Mouse (Mus musculus) bone marrow macrophage, adult 2 months (primary cell): ENCODE measurements around the gene Foxn3. TPM values are rescaled to one million over a fixed set of nuclear protein-coding genes. Genes with fewer than 3 reads are reported as not detected.

ENCODE experiments used
- H3K27ac ChIP-seq: 2 replicates; pipeline ENCODE4 v1.5.1; 2012; ENCODE audit warnings: low read depth, low read length; ENCODE audit not compliant: insufficient read depth
- H3K4me1 ChIP-seq: 2 replicates; pipeline ENCODE4 v1.6.1; 2012; ENCODE audit warnings: low read length; ENCODE audit not compliant: control insufficient read depth, insufficient read depth
- H3K4me3 ChIP-seq: 2 replicates; pipeline ENCODE4 v1.5.1; 2012; ENCODE audit warnings: mild to moderate bottlenecking, low read length, moderate library complexity; ENCODE audit not compliant: insufficient read depth
- CTCF ChIP-seq: IDR thresholded peaks from 2 replicates; pipeline ENCODE4 v1.5.1; 2012; ENCODE audit warnings: low read depth, mild to moderate bottlenecking, low read length, moderate library complexity
- POLR2A ChIP-seq: IDR thresholded peaks from 2 replicates; pipeline ENCODE4 v1.6.1; 2012; ENCODE audit warnings: mild to moderate bottlenecking, low read depth, low read length, borderline replicate concordance
- polyA plus RNA-seq: library from polyadenylated mRNA; stranded (reverse); fragments of >200 nt; gene quantifications from 2 replicates; pipeline ENCODE4 v1.2.4, GENCODE M21; 2012; ENCODE audit not compliant: missing spikeins, insufficient read depth, insufficient read length

Gene Foxn3
- polyA plus RNA-seq, 1 experiment, result 27.7 TPM

GRCm38 (mm10) chr12:99339640-99340325 lies 223.6 kb downstream of the Foxn3 start:
- TF ChIP-seq POLR2A, result no peak
- no peak for TF ChIP-seq CTCF
- 0 out of 2 replicates have a peak, but pooled peaks cover 3% of the 10 kb centered on the region for H3K4me1 ChIP-seq

GRCm38 (mm10) chr12:99338754-99339153 lies 224.6 kb downstream of the Foxn3 start:
- Histone ChIP-seq H3K4me3 (no peak overlapping the region), H3K4me1 (peaks cover 6% of the 10 kb centered on the region; the same call in 1 of the 2 replicates), H3K27ac (no peak overlapping the region)
- no peak for TF ChIP-seq CTCF
- no peak for TF ChIP-seq POLR2A

More at GRCm38 (mm10) chr12:99339640-99340325, 223.6 kb downstream of the Foxn3 start:
- H3K27ac ChIP-seq, result no peak overlapping the region
- no peak overlapping the region for H3K4me3 ChIP-seq

- H3K4me1 ChIP-seq, result peaks cover 8% of the 10 kb centered on the region; the same call in 1 of the 2 replicates
- TF ChIP-seq CTCF (no peak), POLR2A (no peak)
- no peak overlapping the region for H3K27ac ChIP-seq
- H3K4me3 ChIP-seq, result no peak overlapping the region
Observed at GRCm38 (mm10) chr12:99337171-99337435, 226.3 kb downstream of the Foxn3 start.

GRCm38 (mm10) chr12:99336349-99337170 lies 226.8 kb downstream of the Foxn3 start:
- no peak overlapping the region for H3K27ac ChIP-seq

GRCm38 (mm10) chr12:99335628-99336027 lies 227.8 kb downstream of the Foxn3 start:
- Histone ChIP-seq H3K4me1 (peaks cover 8% of the 10 kb centered on the region; the same call in 1 of the 2 replicates), H3K27ac (no peak overlapping the region), H3K4me3 (no peak overlapping the region)
- TF ChIP-seq CTCF (no peak), POLR2A (no peak)

More at GRCm38 (mm10) chr12:99336349-99337170, 226.8 kb downstream of the Foxn3 start:
- Histone ChIP-seq H3K4me1 (peaks cover 8% of the 10 kb centered on the region; the same call in 1 of the 2 replicates), H3K4me3 (no peak overlapping the region)
- TF ChIP-seq CTCF, result no peak
- TF ChIP-seq POLR2A, result no peak

GRCm38 (mm10) chr12:99334026-99334425 lies 229.4 kb downstream of the Foxn3 start:
- H3K4me3 ChIP-seq, result no peak overlapping the region
- H3K4me1 ChIP-seq, result peaks cover 8% of the 10 kb centered on the region; the same call in 1 of the 2 replicates
- TF ChIP-seq CTCF (no peak), POLR2A (no peak)
- H3K27ac ChIP-seq, result no peak overlapping the region

GRCm38 (mm10) chr12:99333304-99333968 lies 229.9 kb downstream of the Foxn3 start:
- TF ChIP-seq POLR2A (no peak), CTCF (no peak)
- Histone ChIP-seq H3K27ac (no peak overlapping the region), H3K4me1 (peaks cover 8% of the 10 kb centered on the region; the same call in 1 of the 2 replicates), H3K4me3 (no peak overlapping the region)

- Histone ChIP-seq H3K4me3 (no peak overlapping the region), H3K4me1 (peaks cover 8% of the 10 kb centered on the region; the same call in 1 of the 2 replicates), H3K27ac (no peak overlapping the region)
- TF ChIP-seq CTCF (no peak), POLR2A (no peak)
Observed at GRCm38 (mm10) chr12:99332144-99332807, 231.1 kb downstream of the Foxn3 start.

GRCm38 (mm10) chr12:99331341-99331947 lies 231.9 kb downstream of the Foxn3 start:
- peaks cover 8% of the 10 kb centered on the region for H3K4me1 ChIP-seq
- H3K4me3 ChIP-seq, result no peak overlapping the region
- no peak overlapping the region for H3K27ac ChIP-seq
- TF ChIP-seq POLR2A (no peak), CTCF (no peak)
